Mouse (Mus musculus): ENCODE results near the gene Lrrc75a.
"Not testable (repeated sequence)": the region's sequence is repeated elsewhere in the genome, so short reads cannot be mapped to it uniquely, and the experiment has no call there.

The Lrrc75a gene

DNA sequence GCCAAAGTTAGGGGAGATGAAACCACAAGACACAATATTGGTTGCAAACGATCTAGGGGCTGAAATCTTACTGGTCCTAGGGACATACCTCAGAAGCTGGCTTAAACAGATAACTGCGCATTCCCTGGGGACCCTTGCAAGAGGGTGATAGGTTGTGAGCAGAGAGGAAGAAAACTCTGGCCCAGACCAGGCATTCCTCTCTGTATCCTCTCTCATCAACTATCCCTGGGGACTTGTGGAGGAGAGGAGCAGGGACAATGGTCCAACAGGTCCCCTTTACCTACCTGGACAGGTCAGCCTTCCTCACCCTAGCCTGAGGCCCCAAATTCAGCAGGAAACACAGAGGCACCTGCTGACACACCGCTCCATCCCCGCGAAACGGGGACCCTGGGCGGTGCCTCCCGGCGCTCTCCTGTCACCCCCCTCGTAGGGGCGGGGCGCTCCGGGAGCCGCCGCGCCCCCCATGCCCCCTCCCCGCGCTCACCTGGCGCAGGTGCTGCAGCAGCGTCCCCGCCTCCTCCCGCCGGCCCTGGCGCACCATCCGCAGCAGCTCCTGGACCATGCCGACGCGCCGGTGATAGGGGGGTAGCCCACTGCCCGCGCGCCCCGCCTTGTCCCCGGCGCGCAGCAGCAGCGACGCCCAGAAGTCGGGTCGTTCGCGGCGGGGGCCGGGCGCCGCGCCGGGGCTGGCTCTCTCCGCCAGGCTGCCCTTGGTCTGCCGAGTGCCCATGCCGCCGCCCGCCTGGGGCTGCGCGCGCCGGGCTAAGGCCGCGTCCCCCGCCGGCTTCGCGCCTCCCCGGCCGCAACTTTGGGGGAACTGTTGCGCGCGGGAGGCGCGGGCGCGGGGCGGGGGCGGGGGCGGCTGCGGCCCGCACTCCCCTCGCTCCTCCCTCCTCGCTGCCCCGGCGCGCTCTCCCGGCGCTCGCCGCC lies at the start of gene Lrrc75a:
TSS of gene Lrrc75a (minus strand) at position 863 of the 930 bp plus-strand sequence.
- DNase-seq (ENCODE audit: low spot score): no peak

DNA sequence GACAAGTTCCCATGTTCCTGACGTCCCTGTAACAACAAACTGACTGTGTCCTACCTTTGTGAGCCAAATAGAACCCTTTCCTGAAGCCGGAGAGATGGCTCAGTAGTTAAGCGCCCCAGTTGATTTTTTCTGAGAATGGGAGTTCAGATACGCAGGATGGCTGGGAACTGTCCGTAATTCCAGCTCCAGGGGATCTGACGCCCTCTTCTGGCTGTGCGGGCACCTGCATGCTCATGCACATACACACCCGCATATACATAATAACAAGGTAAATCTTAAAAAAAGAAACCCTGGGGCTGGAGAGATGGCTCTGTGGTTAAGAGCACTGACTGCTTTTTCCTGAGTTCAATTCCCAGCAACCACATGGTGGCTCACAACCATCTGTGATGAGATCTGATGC lies 46.8 kb upstream of the Lrrc75a start:
- DNase-seq (ENCODE audit: low spot score): no peak

DNA sequence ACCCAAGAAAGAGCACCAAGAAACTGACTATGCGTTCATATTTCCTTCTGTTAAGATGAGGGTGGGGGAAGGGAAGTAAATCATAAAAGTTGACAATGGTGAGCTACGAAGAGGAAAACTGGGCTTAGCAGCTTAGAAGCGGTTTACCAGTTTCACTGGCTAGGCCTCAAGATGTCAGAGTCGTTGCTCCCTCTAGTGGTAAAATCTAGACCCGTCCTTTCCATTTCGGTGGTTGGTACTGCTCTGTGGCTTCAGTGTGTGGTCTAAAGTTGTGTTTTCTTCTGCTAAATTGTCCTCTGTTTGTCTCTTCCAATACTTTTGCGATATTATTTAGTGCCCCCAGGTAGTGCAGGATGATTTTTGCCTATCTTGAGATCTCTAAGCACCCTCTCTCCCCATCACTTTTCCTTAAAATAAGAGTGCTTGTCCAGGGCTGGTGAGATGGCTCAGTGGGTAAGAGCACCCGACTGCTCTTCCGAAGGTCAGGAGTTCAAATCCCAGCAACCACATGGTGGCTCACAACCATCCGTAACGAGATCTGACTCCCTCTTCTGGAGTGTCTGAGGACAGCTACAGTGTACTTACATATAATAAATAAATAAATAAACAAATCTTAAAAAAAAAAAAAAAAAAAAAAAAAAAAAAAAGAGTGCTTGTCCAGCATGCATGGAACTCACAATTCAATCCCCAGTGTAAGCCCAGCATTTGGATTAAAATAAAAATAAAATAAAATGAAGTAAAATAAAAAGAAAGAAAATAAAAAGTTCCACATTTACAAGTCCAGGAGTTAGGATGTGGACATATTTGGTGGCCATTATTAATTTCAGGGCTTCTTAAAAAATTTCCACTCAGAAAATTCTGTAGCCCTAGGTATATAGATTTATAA lies 45.2 kb upstream of the Lrrc75a start:
- peak; percentile 57 for DNase-seq (ENCODE audit: low spot score)

DNA sequence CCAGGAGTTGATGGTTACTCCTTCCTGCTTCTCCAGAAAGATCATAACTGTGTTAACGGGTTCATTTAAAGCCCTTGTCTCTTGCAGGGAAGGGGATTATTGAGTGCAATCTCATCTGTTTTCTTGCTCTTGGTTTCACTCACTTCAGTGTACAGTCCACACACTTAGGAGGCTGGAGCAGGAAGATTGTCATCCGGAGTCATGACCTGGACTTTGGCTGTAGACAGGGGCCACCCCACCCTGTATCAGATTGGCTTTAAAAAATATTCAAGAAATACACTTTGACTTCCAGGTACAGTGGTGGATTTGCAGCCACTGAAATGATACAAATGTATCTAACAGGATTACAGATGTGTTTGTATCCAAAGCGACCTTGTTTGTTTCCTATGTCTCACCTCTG lies 43.3 kb upstream of the Lrrc75a start:
- DNase-seq (ENCODE audit: low spot score): no peak

DNA sequence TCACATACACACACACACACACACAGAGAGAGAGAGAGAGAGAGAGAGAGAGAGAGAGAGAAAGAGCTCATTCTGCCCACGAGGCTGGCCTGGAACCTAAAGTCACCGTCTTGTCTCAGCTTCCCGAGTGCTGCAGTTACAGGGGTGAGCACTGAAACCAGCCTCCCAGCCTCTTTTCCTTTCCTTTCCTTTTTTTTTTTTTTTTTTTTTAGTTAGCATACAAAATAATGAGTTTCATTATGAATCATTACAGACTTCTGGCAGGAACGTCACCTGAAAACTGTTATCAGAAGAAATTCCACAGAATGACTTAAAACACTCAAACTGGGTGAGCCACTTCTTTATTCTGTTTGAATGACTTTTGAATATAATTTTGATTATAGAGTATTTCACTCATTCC lies 31.6 kb upstream of the Lrrc75a start:
- DNase-seq (ENCODE audit: low spot score): no peak

DNA sequence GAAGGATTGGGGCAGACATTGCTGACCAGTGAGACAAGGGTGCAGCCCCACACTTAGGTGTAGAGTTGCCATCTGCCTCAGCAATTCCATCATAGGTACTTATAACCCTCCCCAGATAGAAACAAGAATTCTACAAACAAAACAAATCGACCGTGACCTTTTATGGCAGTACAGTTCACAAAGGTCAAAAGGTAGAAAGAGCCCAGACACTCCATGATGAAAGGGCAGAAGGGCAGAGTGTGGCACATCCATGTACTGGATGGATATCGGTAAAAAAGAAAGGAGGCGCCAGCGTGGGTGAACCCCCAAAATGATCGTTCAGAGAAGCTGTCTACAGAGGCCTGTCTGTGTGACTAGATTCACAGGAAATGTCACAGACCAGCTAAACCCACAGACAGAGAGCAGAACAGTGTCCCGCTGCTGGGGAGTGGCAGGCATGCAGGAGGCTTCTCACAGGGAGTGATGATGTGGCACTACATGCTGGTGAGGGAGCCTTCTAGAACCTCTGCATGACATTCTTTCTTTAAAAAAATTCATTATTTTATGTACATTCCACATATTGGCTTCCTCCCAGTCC lies 30.5 kb upstream of the Lrrc75a start:
- no peak for DNase-seq (ENCODE audit: low spot score)

DNA sequence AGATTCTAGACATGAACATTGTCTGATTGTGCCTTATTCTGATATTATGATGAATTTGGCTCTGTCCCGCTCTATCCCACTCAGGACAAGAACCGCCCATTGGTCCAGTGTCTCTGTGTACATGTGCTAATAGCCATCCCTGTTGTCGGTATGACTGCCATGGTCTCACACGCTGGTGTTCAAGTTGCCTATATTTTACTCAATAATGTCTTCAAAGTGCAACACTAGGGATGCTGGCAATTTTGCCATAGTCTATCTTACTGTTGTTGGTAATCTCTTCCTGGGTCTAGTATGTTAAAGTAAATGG lies 27.9 kb upstream of the Lrrc75a start:
- no peak for DNase-seq (ENCODE audit: low spot score)

DNA sequence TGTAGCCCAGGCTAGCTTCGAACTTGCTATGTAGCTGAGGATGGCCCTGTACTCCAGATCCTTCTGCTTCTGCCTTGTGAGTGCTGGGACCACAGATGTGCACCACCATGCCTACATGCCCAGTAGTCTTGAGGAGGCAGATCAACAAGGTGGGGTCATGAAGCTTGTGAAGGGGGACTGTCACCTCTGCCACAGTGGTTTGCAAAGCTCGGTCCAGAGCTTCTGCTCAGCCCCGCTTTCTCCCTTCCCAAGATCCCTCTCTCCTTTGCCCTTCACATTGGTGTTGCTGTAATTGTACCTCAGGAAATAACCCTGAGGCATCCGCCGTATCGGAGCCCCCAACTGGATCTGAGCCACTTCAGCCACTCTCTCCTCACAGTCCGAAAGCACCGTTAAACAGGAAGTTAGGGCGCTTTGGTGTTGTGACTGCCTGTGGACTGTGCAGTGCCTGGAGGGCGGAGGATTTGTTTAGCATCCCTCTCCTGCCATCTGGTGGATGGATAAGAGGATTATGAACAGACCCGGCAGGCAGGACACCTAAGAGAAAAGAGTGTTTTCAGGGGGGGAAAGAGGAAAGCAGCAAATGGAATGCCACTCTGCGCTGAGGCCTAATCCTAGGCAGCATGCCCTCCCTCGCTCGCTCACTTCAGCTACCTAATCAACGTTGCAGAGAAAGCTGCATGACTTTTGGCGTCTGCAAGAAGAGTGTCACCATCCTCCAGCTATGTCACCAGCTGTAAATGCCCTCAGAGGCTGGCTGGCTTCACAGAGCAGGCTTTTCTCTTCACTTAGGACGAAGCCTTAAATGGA lies 27.4 kb upstream of the Lrrc75a start:
- peak; percentile 36 for DNase-seq (ENCODE audit: low spot score)

DNA sequence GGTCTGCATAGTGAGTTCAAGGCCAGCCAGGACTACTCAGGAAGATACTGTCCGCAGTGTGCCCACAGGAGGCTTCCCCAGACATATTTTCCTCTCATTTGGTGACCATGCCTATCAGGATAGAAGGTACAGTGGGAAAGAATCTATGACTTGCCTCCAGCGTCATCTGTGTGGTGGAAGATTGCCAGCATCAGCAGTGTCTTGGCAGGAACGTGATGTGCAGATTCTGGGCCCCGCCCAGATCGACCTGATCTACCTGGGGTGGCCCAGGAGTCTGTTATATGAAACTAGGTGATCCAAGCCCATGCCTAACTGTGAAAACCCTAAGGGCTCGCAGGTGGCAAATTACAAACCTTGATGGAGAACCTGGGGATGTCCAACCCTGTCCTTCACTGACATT lies 21.7 kb upstream of the Lrrc75a start:
- no peak for DNase-seq (ENCODE audit: low spot score)

DNA sequence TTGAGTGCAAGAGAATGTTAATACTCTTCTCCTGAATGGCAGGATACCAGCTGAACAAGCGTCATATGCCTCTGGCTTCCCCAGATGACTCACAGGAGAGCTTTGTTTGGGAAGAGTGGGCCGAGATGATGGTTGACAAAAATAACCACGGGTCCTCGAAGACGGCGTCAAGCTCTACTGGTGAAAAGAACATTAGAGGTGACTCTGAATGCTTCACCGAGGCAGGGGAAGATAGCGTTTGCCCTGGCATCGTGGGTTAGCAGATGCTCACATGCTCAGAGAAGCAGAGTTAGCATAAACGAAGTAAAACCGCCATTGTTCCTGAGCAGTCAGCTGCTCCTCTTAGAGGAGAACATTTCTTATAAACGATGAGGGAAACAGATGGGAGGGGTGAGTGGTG lies 21.1 kb upstream of the Lrrc75a start:
- DNase-seq (ENCODE audit: low spot score): no peak

DNA sequence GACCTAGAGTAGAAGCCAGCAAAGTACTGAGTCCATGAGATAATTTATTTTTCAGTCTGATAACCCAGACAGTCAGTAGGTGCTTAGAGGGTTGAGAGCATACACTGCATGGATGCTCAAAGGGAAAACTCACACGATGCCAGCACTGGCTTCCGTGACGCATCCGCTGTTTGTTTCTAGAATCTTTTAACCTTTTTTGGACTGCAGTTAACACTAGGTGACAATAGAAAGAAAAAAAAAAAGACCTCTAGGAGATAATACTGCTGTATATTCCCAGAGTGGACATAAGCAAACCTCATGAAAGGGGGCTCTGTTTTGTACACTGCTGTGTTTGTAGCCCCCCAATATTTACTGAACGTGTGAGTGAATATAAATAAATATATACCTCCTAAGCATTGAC lies 20.7 kb upstream of the Lrrc75a start:
- DNase-seq (ENCODE audit: low spot score): no peak

DNA sequence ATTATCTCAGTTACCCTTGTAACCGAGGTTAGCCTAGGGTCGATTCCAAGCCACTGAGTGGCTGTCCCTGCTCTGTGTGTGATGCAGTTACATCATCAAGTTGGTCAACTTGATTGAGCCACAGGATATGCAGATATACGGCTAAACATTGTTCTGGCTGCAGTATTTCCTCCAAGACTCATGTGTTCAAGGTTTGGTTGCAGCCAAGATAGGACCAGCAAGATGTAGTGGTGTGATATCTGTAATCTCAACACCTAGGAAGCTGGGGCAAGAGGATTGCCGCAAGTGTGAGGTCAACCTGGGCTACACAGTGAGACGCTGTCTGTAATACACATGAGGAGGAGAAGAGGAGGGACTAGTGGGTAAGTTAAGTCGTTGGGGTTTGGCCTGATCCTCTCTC lies 15.9 kb upstream of the Lrrc75a start:
- DNase-seq (ENCODE audit: low spot score): no peak

DNA sequence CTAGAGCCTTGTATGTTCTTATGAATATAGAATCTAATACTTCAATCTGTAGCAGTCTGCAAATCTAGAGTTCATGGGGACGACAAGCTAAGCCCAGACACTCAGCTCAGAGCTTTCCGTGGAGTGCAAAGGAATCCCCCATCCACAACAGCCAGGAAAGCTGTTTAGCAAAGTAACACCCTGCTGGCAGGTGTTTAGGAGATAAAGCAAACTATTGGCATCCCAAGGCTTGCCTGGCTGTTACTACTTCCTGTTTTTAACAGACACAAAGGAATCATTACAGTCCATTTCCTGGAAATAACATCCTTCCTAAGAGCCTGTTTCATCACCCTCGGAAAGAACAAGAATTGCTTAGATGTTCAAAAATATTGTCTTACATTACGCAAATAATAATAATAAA lies 12.6 kb upstream of the Lrrc75a start:
- DNase-seq (ENCODE audit: low spot score): no peak

DNA sequence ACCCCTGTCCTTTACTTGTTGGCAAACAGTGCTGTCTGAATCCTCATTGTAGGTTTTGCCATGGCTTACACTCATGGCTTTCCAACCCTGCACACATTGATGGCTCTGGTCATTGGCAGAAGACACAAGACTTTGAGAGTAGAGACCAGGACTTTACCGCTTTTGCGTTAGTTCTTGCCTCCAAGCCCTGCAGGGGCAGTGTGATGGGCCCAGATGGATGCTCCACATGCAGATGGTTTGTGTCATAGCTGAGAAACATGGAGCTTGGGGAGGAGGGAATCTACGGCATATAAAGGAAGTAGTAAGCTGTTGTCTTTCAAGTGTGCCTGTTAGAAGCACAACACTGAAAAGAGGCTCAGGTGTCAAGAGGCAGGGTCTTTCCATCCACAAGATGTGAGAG lies 3.8 kb upstream of the Lrrc75a start:
- no peak for DNase-seq (ENCODE audit: low spot score)

DNA sequence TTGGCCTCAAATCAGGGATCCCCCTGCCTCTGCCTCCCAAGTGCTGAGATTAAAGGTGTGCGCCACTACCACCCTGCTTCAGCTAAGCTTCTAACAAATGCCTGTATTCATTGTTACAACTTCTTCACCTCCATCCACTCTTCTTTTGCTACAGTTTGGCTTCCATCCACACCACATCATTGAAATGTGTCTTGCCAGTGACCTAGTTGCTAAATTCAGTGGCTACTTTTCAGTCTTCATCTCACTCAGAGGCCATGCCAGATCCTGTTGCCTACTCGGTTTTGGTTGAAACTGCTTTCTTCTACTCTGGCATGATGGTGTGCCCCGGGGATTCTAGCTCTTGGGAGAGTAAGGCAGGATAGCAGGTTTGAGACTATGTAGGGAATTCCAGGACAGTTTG lies 3.2 kb upstream of the Lrrc75a start:
- no peak for DNase-seq (ENCODE audit: low spot score)

DNA sequence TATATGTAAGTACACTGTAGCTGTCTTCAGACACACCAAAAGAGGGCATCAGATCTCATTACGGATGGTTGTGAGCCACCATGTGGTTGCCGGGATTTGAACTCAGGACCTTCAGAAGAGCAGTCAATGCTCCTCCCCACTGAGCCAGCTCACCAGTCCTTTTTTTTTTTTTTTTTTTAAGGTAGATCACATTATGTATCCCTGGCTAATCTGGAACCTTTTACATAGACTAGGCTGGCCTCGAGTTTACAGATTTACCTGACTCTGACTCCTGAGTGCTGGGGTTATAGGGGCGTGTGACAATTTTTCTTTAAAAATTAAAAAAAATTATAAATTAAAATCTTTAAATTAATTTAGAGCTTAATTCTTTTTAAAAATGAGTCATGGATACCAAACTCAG lies 1.5 kb upstream of the Lrrc75a start:
- DNase-seq (ENCODE audit: low spot score): not testable (repeated sequence)

DNA sequence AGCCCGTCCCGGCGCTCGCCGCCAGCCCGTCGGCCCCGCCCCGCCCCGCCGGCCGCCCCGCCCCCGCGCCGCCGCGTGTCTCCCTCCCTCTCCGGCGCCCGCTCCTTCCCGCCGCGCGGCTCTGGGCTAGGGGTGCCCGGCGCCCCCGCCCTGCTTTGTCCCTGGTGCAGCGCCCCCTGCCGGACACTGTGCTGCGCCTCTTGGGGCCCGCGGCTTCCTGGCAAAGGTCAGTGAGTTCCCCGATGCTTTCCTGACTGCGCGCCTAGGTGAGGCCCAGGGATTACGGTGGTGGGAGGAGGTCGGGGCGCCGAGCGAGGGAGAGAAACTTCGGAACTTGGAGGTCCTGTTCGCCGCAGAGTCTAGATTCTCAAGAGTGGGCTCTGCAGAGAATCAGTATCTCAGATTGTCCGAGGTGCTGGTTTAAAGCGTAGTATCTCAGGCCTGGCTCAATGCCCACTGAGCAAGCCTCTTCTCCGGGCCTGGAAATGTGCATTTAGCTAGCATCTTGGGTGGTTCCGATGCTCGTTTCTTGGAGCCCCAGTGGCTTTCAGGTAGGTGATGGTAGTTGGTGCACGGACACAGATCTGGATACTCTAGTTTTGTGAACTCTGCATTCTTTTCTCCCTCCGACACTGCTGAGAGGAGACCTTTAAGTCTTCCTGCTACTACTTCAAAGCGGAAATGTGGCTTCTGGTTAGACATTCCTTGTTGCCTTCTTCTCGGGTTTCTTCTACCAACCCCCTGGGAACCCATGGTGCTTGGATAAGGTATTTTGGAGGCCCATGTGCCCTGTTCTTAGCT lies 468 bp upstream of the Lrrc75a start, which contains the start of gene Mmgt2:
TSS of gene Mmgt2 (plus strand) at position 74 of the 801 bp plus-strand sequence.
- peak; percentile 80 for DNase-seq (ENCODE audit: low spot score)

DNA sequence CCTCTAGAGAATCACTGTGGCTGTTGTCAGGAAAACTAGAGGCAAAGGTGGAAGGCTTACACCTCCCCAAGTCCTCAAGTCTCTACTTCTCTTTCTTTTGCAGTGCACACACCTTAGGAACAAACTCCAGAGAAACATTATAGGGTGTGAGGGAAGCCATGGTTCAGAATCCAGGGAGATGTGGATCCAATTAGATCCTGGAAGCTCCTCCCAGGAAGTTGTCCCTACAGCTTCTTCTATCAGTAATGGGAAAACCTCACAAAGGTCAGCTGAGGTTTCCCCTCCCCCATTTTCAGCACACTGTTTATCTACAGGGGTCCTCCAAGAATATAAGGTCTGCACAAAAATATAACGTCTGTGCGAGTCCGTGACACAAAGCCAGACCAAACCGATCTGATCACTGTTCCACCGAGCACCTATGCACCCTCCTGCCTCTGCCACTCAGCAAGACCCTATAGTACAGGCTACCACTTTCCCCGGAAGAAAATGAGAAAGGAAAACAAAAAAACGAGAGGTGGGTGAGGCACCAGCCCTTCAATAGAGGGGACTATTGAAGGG lies 1.3 kb downstream of the Lrrc75a start:
- no peak for DNase-seq (ENCODE audit: low spot score)

DNA sequence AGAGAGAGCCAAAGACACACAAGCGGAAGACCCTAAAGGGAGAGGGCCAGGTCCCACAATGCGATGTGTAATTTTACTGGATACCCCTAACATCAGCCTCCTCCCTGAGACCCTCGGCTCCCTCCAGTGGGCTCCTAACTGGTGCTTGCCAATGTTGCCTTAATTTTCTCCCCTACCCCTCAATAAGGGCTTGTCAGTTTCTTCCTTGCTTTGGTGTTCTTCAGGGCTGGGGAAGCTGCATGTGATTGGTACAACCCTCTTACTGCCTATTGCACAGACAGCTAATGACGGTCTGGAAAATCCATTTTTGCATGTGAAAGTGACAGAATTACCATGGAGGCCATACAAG lies 1.9 kb downstream of the Lrrc75a start:
- no peak for DNase-seq (ENCODE audit: low spot score)

DNA sequence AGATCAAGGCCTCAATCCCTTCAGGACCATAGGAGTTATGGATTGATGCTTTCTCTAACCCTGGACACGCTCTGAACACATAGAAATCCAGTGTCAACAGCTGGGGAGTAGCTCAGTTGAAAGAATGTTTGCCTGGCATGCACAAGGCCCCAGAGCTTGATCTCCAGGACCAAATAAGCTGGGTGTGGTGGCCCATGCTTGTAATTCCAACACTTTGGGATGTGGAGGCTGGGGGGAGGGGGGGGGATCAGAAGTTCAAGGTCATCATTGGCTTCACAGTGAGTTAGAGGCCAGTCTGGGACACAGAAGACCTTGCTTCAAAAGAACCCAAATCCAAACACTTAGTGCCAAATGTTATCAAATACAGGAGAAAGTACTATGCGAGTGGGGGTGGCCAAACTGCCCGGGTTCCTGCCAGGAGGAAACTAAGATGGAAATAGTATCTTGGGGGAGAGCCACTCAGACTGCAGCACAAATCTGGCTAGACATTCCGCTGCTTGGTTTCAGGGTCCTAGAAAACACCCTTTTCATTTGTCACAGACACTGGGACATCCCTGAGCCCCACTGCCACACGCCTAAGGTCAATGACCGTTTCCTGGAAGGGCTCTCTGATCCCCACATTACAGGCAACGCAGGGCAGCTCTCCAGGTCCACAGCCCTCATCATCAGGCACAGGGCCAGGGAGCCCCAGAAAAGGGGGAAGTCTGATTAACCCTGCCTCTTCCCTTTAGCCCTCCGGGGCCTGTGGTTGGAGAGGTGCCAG lies 2.4 kb downstream of the Lrrc75a start:
- DNase-seq (ENCODE audit: low spot score): no peak
